Mouse (Mus musculus) megakaryocyte, embryonic 14.5 days (primary cell): Measurements from ENCODE around the gene Dnm3.

Experiments used
- FLI1 ChIP-seq: IDR thresholded peaks from 2 replicates; pipeline ENCODE4 v1.6.1; 2012; ENCODE audit warnings: low read length, inconsistent platforms, mixed read lengths
- GATA1 ChIP-seq: IDR thresholded peaks from 3 replicates; pipeline ENCODE4 v1.6.1; 2012; ENCODE audit warnings: mixed read lengths, low read length, inconsistent platforms, borderline replicate concordance

DNA sequence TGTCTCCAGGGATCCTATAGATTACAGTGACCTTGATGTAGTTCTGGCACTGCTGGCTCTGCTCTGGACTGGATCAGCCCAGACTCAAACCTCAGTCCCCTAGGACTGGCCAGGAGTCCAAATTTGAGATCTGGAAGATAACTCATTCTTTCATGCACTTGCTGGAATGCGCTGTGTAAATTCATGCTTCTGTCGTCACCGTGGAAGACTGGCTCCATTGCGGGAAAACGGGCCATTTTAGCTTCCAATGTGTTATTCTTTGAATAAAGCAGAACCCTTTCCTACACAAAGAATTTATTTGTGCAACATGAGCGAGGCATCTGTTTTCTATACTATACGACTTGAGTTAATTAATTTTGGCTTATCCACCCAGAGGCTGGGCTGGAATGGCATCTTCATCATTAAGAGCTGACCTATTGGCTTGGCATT lies 457.5 kb downstream of the Dnm3 start:
- TF ChIP-seq GATA1 (no peak), FLI1 (no peak)
